Mouse (Mus musculus) spleen, adult 18-20 months (tissue): ENCODE data around the gene Arsg.

ENCODE experiments used
- DNase-seq, 2 experiments: peaks; one replicate each; pipeline ENCODE4 v3.0.0; 2022; ENCODE audit warnings: mixed read lengths in 2 of 2

Arsg gene

GRCm38 (mm10) chr11:109587019-109587418, 113.8 kb downstream of the Arsg start:
- DNase-seq: no peak

- DNase-seq: no peak
These were observed 114.6 kb downstream of the Arsg start for GRCm38 (mm10) chr11:109587638-109588374.

GRCm38 (mm10) chr11:109590012-109590411, 116.8 kb downstream of the Arsg start:
- DNase-seq: no peak

GRCm38 (mm10) chr11:109591511-109591910, 118.3 kb downstream of the Arsg start:
- no peak for DNase-seq

- DNase-seq: no peak
These were observed 120.2 kb downstream of the Arsg start for GRCm38 (mm10) chr11:109593200-109593981.

GRCm38 (mm10) chr11:109594761-109595160, 121.6 kb downstream of the Arsg start:
- DNase-seq: no peak

GRCm38 (mm10) chr11:109598778-109599570, 125.8 kb downstream of the Arsg start:
- DNase-seq: no peak

- no peak for DNase-seq
These were observed 134.4 kb downstream of the Arsg start for GRCm38 (mm10) chr11:109607600-109607999.

- no peak for DNase-seq
These were observed 135.9 kb downstream of the Arsg start for GRCm38 (mm10) chr11:109608976-109609625.

- peak in 1 of 2 experiments; percentile 10 for DNase-seq
These were observed 137.0 kb downstream of the Arsg start for GRCm38 (mm10) chr11:109610046-109610794.

GRCm38 (mm10) chr11:109610795-109611302, 137.7 kb downstream of the Arsg start:
- DNase-seq: no peak

- peak; percentile 96 to 97 for DNase-seq
These were observed 138.4 kb downstream of the Arsg start, which contains the start of gene Wipi1 for GRCm38 (mm10) chr11:109611303-109612149. Gene Wipi1 (minus strand): TSS chr11:109611967.

GRCm38 (mm10) chr11:109612871-109613529, 139.8 kb downstream of the Arsg start:
- DNase-seq: no peak

GRCm38 (mm10) chr11:109615286-109615685, 142.1 kb downstream of the Arsg start:
- DNase-seq: no peak

GRCm38 (mm10) chr11:109616352-109616751, 143.2 kb downstream of the Arsg start:
- DNase-seq: no peak

GRCm38 (mm10) chr11:109616766-109617165, 143.6 kb downstream of the Arsg start:
- no peak for DNase-seq

GRCm38 (mm10) chr11:109619055-109619454, 145.9 kb downstream of the Arsg start:
- peak in 1 of 2 experiments; percentile 62 for DNase-seq

GRCm38 (mm10) chr11:109620356-109620755, 147.2 kb downstream of the Arsg start:
- no peak for DNase-seq

- DNase-seq: peak in 1 of 2 experiments; percentile 42
These were observed 148.0 kb downstream of the Arsg start for GRCm38 (mm10) chr11:109621183-109621582.

- no peak for DNase-seq
These were observed 149.4 kb downstream of the Arsg start for GRCm38 (mm10) chr11:109622518-109623037.
